Mouse (Mus musculus) small intestine, adult 2 months (tissue): ENCODE data around the gene Itpkb. TPM values are rescaled to one million over a fixed set of nuclear protein-coding genes. Genes with fewer than 3 reads are reported as not detected.

Experiments
- H3K27ac ChIP-seq: fragments of 200-500 bp; 2 replicates; pipeline ENCODE4 v1.5.1; 2012; ENCODE audit warnings: low read depth, low read length, control low read depth, inconsistent platforms; ENCODE audit not compliant: insufficient read depth
- H3K27me3 ChIP-seq: fragments of 200-500 bp; 2 replicates; pipeline ENCODE4 v1.6.1; 2012; ENCODE audit warnings: mild to moderate bottlenecking, moderate library complexity, low read length, inconsistent platforms; ENCODE audit not compliant: control insufficient read depth, insufficient read depth
- H3K36me3 ChIP-seq: fragments of 200-500 bp; 2 replicates; pipeline ENCODE4 v1.6.1; 2012; ENCODE audit warnings: mild to moderate bottlenecking, low read length, control low read depth, inconsistent platforms; ENCODE audit not compliant: control insufficient read depth, insufficient read depth
- H3K4me1 ChIP-seq: fragments of 200-500 bp; 2 replicates; pipeline ENCODE4 v1.6.1; 2012; ENCODE audit warnings: low read length, inconsistent platforms, mixed read lengths; ENCODE audit not compliant: control insufficient read depth, insufficient read depth, insufficient read length
- H3K4me3 ChIP-seq: fragments of 200-500 bp; 2 replicates; pipeline ENCODE4 v1.5.1; 2012; ENCODE audit warnings: low read depth, mild to moderate bottlenecking, control low read depth, inconsistent platforms, low read length, moderate library complexity
- CTCF ChIP-seq: fragments of 200-500 bp; IDR thresholded peaks from 2 replicates; pipeline ENCODE4 v1.5.1; 2012; ENCODE audit warnings: low read depth, mild to moderate bottlenecking, control low read depth, inconsistent platforms, low read length, moderate library complexity, mixed read lengths; ENCODE audit not compliant: insufficient replicate concordance, insufficient read length; ENCODE audit errors: extremely low read depth
- POLR2A ChIP-seq: fragments of 200-500 bp; IDR thresholded peaks from 2 replicates; pipeline ENCODE4 v1.6.1; 2012; ENCODE audit warnings: low read depth, mild to moderate bottlenecking, control low read depth, inconsistent platforms, low read length, moderate library complexity
- WGBS: fragments of 180-500 bp; shearing (Covaris S2); methylation state at CpG from one replicate; pipeline ENCODE4 v1.1.7; 2018; 5-methylcytosine and 5-hydroxymethylcytosine counted together
- polyA plus RNA-seq: library from polyadenylated mRNA; depleted of rRNA; stranded (reverse); fragments of >200 nt; gene quantifications from 2 replicates; pipeline ENCODE4 v1.2.3, GENCODE M21; 2012

The Itpkb gene
- polyA plus RNA-seq, 1 experiment = 6.0 TPM

GRCm38 (mm10) chr1:180449641-180450040 lies 119.4 kb downstream of the Itpkb start:
- 58% methylated on average over 2 of the region's 2 CpGs for WGBS

DNA sequence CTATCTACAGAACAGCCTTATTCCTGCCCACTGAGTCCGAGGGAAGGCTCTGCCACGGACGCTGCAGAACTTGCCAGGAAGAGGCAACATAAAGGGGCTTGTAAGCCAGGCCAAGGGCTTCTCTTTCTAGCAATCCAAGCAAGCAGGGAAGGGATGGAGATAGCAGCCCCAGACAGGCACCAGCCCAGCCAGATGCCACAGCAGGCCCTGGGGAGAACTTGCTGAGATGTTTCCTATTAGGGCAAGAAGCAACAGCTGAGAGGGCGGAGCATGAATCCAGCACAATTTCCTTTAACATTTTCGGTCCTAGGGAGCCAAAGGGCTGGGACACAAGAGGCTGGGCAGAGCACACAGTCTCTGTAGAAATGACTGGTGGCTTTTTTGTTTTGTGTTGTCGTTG lies 128.0 kb downstream of the Itpkb start:
- Histone ChIP-seq H3K4me1 (no peaks in the 10 kb centered on the region), H3K36me3 (no peaks in the 10 kb centered on the region), H3K27ac (peak overlapping the region; percentile 73), H3K27me3 (no peaks in the 10 kb centered on the region; the same call in 1 of the 2 replicates), H3K4me3 (no peak overlapping the region)
- no peak for TF ChIP-seq POLR2A
- no peak for TF ChIP-seq CTCF
- WGBS = 49% methylated on average over 6 of the region's 6 CpGs

More at GRCm38 (mm10) chr1:180449641-180450040, 119.4 kb downstream of the Itpkb start:
- Histone ChIP-seq H3K4me3 (no peak overlapping the region), H3K4me1 (no peaks in the 10 kb centered on the region), H3K36me3 (no peaks in the 10 kb centered on the region), H3K27ac (no peak overlapping the region), H3K27me3 (no peaks in the 10 kb centered on the region)
- no peak for TF ChIP-seq POLR2A
- no peak for TF ChIP-seq CTCF

- H3K4me3 ChIP-seq = no peak overlapping the region
- no peaks in the 10 kb centered on the region for H3K36me3 ChIP-seq
- no peak for TF ChIP-seq CTCF
- TF ChIP-seq POLR2A = no peak
- H3K4me1 ChIP-seq = no peaks in the 10 kb centered on the region
- no peaks in the 10 kb centered on the region; the same call in 1 of the 2 replicates for H3K27me3 ChIP-seq
- WGBS = 23% methylated on average over 3 of the region's 3 CpGs
- peak overlapping the region; percentile 28; the same call in 1 of the 2 replicates for H3K27ac ChIP-seq
These were observed 128.4 kb downstream of the Itpkb start for GRCm38 (mm10) chr1:180458680-180459079.

DNA sequence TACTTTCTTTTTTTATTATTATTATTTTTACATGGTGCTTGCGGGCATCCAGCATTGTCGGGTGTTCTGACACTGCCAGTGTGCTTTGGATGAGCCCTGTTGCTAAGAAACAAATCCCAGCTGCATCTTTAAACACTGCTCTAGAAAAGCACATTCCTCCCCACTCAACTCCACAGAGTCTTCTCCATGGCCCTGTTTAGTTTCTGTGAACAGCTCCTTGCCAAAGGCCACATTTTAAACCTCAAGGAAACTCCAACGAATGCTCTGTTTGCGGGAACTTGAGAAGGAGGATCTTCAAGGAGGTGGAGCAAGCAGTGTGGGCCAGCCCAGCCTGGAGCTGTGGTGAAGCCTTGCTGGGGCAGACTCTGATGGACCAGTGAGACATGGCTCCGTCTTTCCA lies 130.4 kb downstream of the Itpkb start:
- Histone ChIP-seq H3K4me1 (no peaks in the 10 kb centered on the region), H3K4me3 (no peak overlapping the region), H3K27ac (peak overlapping the region; percentile 29), H3K36me3 (no peaks in the 10 kb centered on the region), H3K27me3 (no peaks in the 10 kb centered on the region; the same call in 1 of the 2 replicates)
- 48% methylated on average over 5 of the region's 5 CpGs for WGBS
- TF ChIP-seq POLR2A (no peak), CTCF (no peak)

- 50% methylated on average over 5 of the region's 5 CpGs for WGBS
- Histone ChIP-seq H3K36me3 (no peaks in the 10 kb centered on the region), H3K4me1 (no peaks in the 10 kb centered on the region), H3K27me3 (no peaks in the 10 kb centered on the region; the same call in 1 of the 2 replicates), H3K27ac (no peak overlapping the region), H3K4me3 (no peak overlapping the region)
- TF ChIP-seq CTCF = no peak
- no peak for TF ChIP-seq POLR2A
These were observed 132.1 kb downstream of the Itpkb start for GRCm38 (mm10) chr1:180462396-180462795.

DNA sequence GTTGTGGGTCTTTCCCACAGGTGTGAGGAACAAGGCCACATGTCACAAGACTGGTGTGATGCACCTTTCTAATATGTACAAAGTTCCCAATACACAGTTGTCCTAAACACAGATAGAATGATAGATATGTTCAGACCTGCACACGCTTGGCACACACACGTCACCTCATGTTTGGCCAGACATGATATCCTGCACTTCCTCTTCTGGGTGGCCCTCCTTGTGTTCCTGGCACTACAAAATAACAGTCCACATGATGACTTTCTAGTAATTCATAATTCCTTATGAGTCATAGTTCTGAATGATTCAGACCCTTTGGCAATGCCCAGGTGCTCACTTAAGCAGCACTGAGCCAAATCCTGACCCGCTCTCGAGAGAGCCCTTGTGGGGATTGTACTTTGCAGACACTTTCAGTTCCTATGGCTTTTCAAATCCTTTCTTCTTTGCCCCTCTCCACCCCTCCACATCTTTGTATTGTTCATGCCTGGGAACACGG lies 132.7 kb downstream of the Itpkb start:
- Histone ChIP-seq H3K27me3 (no peaks in the 10 kb centered on the region; the same call in 1 of the 2 replicates), H3K27ac (no peak overlapping the region), H3K4me1 (no peaks in the 10 kb centered on the region), H3K4me3 (no peak overlapping the region), H3K36me3 (no peaks in the 10 kb centered on the region)
- no peak for TF ChIP-seq CTCF
- TF ChIP-seq POLR2A = no peak
- WGBS = 77% methylated on average over 5 of the region's 5 CpGs

GRCm38 (mm10) chr1:180464357-180464756 lies 134.1 kb downstream of the Itpkb start:
- WGBS = 85% methylated on average over 5 of the region's 5 CpGs
- no peak for TF ChIP-seq POLR2A
- no peak for TF ChIP-seq CTCF
- no peaks in the 10 kb centered on the region for H3K4me1 ChIP-seq
- H3K36me3 ChIP-seq = no peaks in the 10 kb centered on the region
- no peaks in the 10 kb centered on the region; the same call in 1 of the 2 replicates for H3K27me3 ChIP-seq
- no peak overlapping the region for H3K4me3 ChIP-seq
- no peak overlapping the region for H3K27ac ChIP-seq

GRCm38 (mm10) chr1:180465620-180466019 lies 135.3 kb downstream of the Itpkb start:
- no peaks in the 10 kb centered on the region for H3K27me3 ChIP-seq
- H3K4me3 ChIP-seq = no peak overlapping the region
- no peaks in the 10 kb centered on the region for H3K4me1 ChIP-seq
- TF ChIP-seq CTCF (no peak), POLR2A (no peak)
- 76% methylated on average over 5 of the region's 5 CpGs for WGBS
- H3K36me3 ChIP-seq = no peaks in the 10 kb centered on the region
- H3K27ac ChIP-seq = no peak overlapping the region
